Mouse (Mus musculus): ENCODE results near the gene Platr17. TPM values are rescaled to one million over a fixed set of nuclear protein-coding genes. Genes with fewer than 3 reads are reported as not detected.
"Not testable (repeated sequence)": the region's sequence is repeated elsewhere in the genome, so short reads cannot be mapped to it uniquely, and the experiment has no call there.

The Platr17 gene
- 0.47 and 0.68 TPM in 2 replicates for polyA plus RNA-seq (2012; rRNA removed)

DNA sequence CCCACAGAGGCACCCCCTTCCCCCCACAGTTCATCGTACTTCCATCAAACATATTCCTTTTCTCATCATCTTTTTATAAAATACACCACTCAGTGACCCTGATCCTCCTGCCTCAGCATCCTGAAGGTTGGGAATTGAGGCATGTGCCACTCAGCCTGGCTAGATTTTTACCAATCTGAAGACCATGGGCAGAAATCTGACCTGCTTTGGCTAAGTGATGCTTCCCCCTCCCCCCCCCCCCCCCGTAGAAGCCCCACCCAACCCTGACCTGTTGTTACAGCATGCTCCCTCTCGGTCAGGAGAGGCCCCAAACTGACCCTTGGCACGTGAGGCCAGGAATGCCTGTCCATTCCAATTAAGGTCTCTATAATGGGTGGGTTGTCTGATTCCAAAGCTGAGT is at the start of gene Platr17:
Gene Platr17, plus strand, starts transcription at position 301 of the 400 bp plus-strand sequence.
- not testable (repeated sequence) for DNase-seq (ENCODE audit: low read depth in 1 of 2, low spot score in 2 of 2); H3K4me1 ChIP-seq (ENCODE audit: control insufficient read depth, insufficient read depth, insufficient read length); H3K4me3 ChIP-seq (ENCODE audit: extremely low read depth, insufficient read depth, insufficient read length); H3K27me3 ChIP-seq (ENCODE audit: control insufficient read depth, insufficient read depth, low read length); H3K36me3 ChIP-seq (ENCODE audit: control insufficient read depth, insufficient read depth, low read length)
- peak within 1 kb of the TSS; percentile 53; the same call in 1 of the 2 replicates for H3K27ac ChIP-seq (ENCODE audit: insufficient read depth, low read length)
- WGBS = 75% methylated on average over 3 of the region's 4 CpGs

DNA sequence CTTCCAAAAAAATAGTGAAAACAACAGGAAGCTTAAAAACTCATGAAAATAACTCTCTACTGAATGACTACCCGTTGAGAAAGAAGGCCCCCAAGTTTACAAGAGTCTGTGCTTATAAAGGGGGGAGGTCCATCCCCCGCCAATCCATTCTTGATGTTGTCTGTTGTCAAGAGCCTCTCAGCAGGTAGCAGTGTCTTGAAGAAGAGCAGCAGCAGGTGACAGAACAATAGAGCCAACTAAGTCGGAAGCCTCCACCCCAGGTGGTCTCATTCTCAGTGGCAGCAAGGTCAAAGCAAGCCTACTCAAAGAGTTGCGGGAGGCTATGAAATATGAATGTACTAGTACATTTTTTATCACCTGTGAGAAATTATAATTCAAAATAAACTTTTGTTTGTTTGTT is 47.1 kb upstream of the Platr17 start:
- H3K4me3 ChIP-seq (ENCODE audit: extremely low read depth, insufficient read depth, insufficient read length) = no peak overlapping the region
- no peaks in the 10 kb centered on the region for H3K27me3 ChIP-seq (ENCODE audit: control insufficient read depth, insufficient read depth, low read length)
- H3K4me1 ChIP-seq (ENCODE audit: control insufficient read depth, insufficient read depth, insufficient read length) = no peaks in the 10 kb centered on the region
- 81% methylated on average over 4 of the region's 4 CpGs for WGBS
- TF ChIP-seq POLR2A (IDR thresholded peaks at IDR 0.05; ENCODE audit: low read depth, low read length) = no peak
- no peak for TF ChIP-seq CTCF (IDR thresholded peaks at IDR 0.05; ENCODE audit: extremely low read depth, insufficient read depth, insufficient read length, insufficient replicate concordance)
- no peak overlapping the region for H3K27ac ChIP-seq (ENCODE audit: insufficient read depth, low read length)
- no peaks in the 10 kb centered on the region for H3K36me3 ChIP-seq (ENCODE audit: control insufficient read depth, insufficient read depth, low read length)
- DNase-seq (ENCODE audit: low read depth in 1 of 2, low spot score in 2 of 2) = no peak

DNA sequence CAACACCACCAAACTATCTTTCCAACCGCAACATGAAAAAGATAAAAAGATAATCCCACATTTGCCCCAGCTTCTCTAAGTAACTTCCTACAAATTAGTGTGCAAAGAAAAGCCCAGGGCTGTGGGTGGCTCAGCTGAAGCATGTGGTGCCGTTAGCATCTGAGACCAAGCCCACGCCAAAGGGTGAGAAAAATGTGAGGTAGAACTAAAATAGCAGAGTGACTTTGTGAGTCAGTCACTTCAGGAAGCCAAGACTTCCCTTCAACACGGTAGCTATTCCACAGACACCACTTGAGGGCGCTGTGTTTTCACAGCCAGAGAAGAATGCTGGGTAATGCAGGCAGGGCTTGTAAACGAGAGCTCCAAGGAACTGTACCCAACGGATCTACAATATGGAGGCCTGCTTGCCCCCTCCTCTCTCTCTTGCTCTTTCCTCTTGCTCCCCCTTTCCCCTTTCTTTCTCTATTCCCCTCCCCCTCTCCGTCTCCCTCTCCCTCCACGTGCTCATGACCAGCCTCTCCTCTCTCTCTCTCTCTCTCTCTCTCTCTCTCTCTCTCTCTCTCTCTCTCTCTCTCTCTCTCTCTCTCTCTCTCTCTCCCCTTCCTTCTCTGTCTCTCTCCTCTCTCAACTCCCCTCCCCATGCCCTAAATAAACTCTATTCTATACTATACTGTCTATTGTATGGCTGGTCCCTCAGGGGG is 39.5 kb upstream of the Platr17 start:
- Histone ChIP-seq H3K27me3 (ENCODE audit: control insufficient read depth, insufficient read depth, low read length) (no peaks in the 10 kb centered on the region), H3K4me1 (ENCODE audit: control insufficient read depth, insufficient read depth, insufficient read length) (peaks cover 2% of the 10 kb centered on the region; the same call in 1 of the 2 replicates), H3K27ac (ENCODE audit: insufficient read depth, low read length) (no peak overlapping the region), H3K4me3 (ENCODE audit: extremely low read depth, insufficient read depth, insufficient read length) (no peak overlapping the region), H3K36me3 (ENCODE audit: control insufficient read depth, insufficient read depth, low read length) (no peaks in the 10 kb centered on the region)
- 16% methylated on average over 9 of the region's 9 CpGs for WGBS
- TF ChIP-seq CTCF (IDR thresholded peaks at IDR 0.05; ENCODE audit: extremely low read depth, insufficient read depth, insufficient read length, insufficient replicate concordance) (peak; percentile 54; the same call in 1 of the 2 replicates), POLR2A (IDR thresholded peaks at IDR 0.05; ENCODE audit: low read depth, low read length) (no peak)
- peak; percentile 59 to 68 for DNase-seq (ENCODE audit: low read depth in 1 of 2, low spot score in 2 of 2)

DNA sequence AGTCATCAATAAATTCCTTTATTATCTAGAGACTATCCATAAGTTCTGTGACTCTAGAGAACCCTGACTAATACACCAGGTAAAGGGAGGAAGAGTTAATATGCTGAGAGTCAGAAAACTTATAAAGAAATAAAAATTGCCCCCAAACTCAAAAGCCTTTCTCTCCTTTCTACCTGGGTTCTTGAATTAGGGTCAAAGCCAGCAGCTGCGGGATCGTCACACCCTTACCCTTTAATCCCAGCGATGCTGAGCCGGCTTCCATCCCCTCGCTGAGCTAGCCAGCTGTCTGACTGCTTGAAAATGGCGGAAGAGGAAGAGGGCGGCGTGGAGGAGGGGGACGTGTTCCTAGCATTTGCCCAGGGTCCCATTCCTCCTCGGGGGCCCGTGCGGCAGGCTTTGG is 31.4 kb upstream of the Platr17 start, which contains the start of gene Gm7029:
Gene Gm7029, plus strand, starts transcription at position 301 of the 400 bp plus-strand sequence.
- DNase-seq (ENCODE audit: low read depth in 1 of 2, low spot score in 2 of 2); H3K4me3 ChIP-seq (ENCODE audit: extremely low read depth, insufficient read depth, insufficient read length); H3K36me3 ChIP-seq (ENCODE audit: control insufficient read depth, insufficient read depth, low read length); H3K27me3 ChIP-seq (ENCODE audit: control insufficient read depth, insufficient read depth, low read length); H3K4me1 ChIP-seq (ENCODE audit: control insufficient read depth, insufficient read depth, insufficient read length); H3K27ac ChIP-seq (ENCODE audit: insufficient read depth, low read length): not testable (repeated sequence)
- 94% methylated on average over 5 of the region's 12 CpGs for WGBS

DNA sequence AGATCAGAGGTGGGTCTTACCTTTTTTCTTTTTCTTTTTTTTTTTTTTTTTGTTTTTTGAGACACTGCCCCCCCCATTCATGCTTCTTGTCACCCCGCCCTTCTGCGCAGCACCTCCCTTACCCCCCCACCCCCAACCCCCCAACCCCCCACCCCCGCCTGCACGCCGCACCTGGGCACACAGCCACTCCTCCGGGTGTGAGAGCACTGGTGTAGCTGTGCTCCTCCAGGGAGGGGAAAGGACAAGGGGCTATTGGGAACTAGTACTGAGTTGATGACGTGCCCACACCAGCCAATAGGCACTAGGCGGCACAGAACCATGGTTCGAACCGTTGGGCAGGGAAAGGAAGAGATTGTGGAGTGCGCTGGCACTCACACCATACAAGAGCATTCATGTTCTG is 30.5 kb upstream of the Platr17 start:
- no peak for DNase-seq (ENCODE audit: low read depth in 1 of 2, low spot score in 2 of 2)
- H3K27ac ChIP-seq (ENCODE audit: insufficient read depth, low read length) = no peak overlapping the region
- WGBS = 93% methylated on average over 11 of the region's 11 CpGs

DNA sequence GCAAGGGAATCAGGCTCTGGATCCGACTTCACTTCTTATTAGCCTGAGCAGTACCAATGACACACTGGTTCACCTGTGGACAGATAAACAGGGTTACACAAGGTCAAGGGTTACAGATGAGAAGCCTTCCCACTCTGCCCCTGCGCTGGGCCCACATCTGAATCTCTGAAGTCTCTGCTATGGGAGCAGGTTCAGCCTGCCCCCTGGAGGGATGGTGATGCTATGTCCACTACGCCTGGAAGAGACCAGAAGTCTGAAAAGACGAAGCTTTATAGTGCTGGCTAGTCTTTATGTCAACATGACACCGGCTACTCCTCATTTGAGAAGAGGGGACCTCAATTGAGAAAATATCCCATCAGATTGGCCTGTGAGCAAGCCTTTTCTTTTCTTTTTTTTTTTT is 29.1 kb upstream of the Platr17 start:
- not testable (repeated sequence) for H3K27ac ChIP-seq (ENCODE audit: insufficient read depth, low read length); H3K36me3 ChIP-seq (ENCODE audit: control insufficient read depth, insufficient read depth, low read length); H3K4me3 ChIP-seq (ENCODE audit: extremely low read depth, insufficient read depth, insufficient read length); H3K27me3 ChIP-seq (ENCODE audit: control insufficient read depth, insufficient read depth, low read length); H3K4me1 ChIP-seq (ENCODE audit: control insufficient read depth, insufficient read depth, insufficient read length)
- 89% methylated on average over 5 of the region's 5 CpGs for WGBS
- DNase-seq (ENCODE audit: low read depth in 1 of 2, low spot score in 2 of 2) = peak in 1 of 2 experiments; percentile 9

More for the DNA sequence above, 30.5 kb upstream of the Platr17 start:
- H3K4me1 ChIP-seq (ENCODE audit: control insufficient read depth, insufficient read depth, insufficient read length) = no peaks in the 10 kb centered on the region
- H3K4me3 ChIP-seq (ENCODE audit: extremely low read depth, insufficient read depth, insufficient read length) = no peak overlapping the region
- TF ChIP-seq POLR2A (IDR thresholded peaks at IDR 0.05; ENCODE audit: low read depth, low read length) = no peak
- no peak for TF ChIP-seq CTCF (IDR thresholded peaks at IDR 0.05; ENCODE audit: extremely low read depth, insufficient read depth, insufficient read length, insufficient replicate concordance)
- H3K27me3 ChIP-seq (ENCODE audit: control insufficient read depth, insufficient read depth, low read length) = no peaks in the 10 kb centered on the region
- no peaks in the 10 kb centered on the region for H3K36me3 ChIP-seq (ENCODE audit: control insufficient read depth, insufficient read depth, low read length)

DNA sequence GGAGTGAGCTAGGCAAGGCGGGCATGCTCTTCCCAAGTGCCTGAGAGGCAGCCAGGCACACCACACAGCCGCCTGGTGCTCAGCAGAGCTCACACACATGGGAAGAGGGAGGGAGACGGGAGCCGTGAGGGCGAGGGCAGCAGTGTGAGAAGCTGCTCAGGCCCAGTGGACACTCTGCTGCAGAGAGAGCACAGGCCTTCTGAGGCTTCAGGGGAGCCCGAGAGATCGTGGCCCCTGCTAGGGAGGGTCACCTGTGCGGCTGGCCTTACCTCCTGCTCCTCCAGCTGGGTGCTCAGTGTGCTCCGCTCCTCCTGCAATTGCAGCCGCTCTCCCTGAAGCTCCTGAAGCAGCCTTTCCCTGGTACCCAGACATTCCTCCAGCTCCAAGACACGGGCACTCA is 20.6 kb upstream of the Platr17 start:
- not testable (repeated sequence) for H3K4me3 ChIP-seq (ENCODE audit: extremely low read depth, insufficient read depth, insufficient read length); H3K4me1 ChIP-seq (ENCODE audit: control insufficient read depth, insufficient read depth, insufficient read length); DNase-seq (ENCODE audit: low read depth in 1 of 2, low spot score in 2 of 2); H3K27me3 ChIP-seq (ENCODE audit: control insufficient read depth, insufficient read depth, low read length); H3K36me3 ChIP-seq (ENCODE audit: control insufficient read depth, insufficient read depth, low read length); H3K27ac ChIP-seq (ENCODE audit: insufficient read depth, low read length)
- 98% methylated on average over 9 of the region's 11 CpGs for WGBS

DNA sequence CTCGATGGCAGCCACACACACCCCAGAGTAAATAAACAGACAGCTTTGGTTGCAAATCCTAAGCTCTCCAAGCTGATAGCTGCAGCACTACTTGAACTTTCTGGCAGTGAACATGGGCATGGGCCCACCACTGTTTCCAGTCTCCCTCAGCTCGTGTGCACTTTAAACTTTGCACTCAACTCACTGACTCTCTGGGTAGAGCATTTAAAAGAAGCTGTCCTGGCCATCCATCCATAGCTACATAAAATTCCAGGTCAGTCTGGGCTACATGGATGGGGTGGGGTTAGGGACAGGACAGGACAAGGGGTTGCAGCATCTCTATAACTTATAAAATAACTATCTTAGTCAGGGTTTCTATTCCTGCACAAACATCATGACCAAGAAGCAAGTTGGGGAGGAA is 17.1 kb upstream of the Platr17 start:
- WGBS = 81% methylated on average over 2 of the region's 2 CpGs
- H3K4me3 ChIP-seq (ENCODE audit: extremely low read depth, insufficient read depth, insufficient read length); H3K36me3 ChIP-seq (ENCODE audit: control insufficient read depth, insufficient read depth, low read length); H3K4me1 ChIP-seq (ENCODE audit: control insufficient read depth, insufficient read depth, insufficient read length); H3K27me3 ChIP-seq (ENCODE audit: control insufficient read depth, insufficient read depth, low read length); DNase-seq (ENCODE audit: low read depth in 1 of 2, low spot score in 2 of 2); H3K27ac ChIP-seq (ENCODE audit: insufficient read depth, low read length): not testable (repeated sequence)

DNA sequence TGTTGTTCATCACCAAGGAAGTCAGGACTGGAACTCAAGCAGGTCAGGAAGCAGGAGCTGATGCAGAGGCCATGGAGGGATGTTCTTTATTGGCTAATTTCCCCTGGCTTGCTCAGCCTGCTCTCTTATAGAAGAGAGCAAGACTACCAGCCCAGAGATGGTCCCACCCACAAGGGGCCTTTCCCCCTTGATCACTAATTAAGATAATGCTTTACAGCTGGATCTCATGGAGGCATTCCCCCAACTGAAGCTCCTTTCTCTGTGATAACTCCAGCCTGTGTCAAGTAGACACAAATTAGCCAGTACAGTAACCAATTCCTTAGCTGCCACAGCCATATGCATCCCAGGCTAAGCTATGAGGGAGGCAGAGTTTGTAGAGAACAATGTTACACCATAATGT is 16.7 kb upstream of the Platr17 start:
- not testable (repeated sequence) for H3K4me3 ChIP-seq (ENCODE audit: extremely low read depth, insufficient read depth, insufficient read length); H3K27me3 ChIP-seq (ENCODE audit: control insufficient read depth, insufficient read depth, low read length); DNase-seq (ENCODE audit: low read depth in 1 of 2, low spot score in 2 of 2); H3K4me1 ChIP-seq (ENCODE audit: control insufficient read depth, insufficient read depth, insufficient read length); H3K27ac ChIP-seq (ENCODE audit: insufficient read depth, low read length); H3K36me3 ChIP-seq (ENCODE audit: control insufficient read depth, insufficient read depth, low read length)

DNA sequence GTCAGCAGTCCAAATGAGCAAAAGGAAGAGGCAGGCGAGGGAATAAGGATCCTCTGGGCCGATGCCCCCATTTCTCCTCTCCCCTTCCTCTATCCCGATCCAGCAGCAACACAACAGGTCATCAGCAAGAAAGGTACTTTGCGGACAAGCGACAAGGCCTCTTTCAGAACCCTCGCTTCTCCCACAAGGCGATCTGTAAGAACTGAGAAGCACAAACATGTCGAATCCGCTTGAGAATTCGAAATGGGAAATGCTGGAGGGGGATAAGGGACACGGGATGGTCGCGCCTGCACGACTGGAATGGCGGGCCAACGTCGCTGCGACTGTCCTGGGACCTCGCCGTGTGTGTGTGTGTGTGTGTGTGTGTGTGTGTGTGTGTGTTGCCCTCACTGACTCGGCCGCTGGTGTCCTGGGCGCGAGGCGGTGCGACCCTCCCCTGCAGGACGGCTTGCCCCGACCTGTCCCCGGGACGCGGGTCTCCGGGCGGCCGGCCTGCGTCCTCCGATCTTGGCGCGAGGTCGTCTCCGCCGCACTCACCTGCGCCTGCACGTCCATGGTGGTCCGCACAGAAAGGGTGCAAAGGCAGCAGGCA is 14.9 kb upstream of the Platr17 start:
- not testable (repeated sequence) for H3K27me3 ChIP-seq (ENCODE audit: control insufficient read depth, insufficient read depth, low read length); H3K4me1 ChIP-seq (ENCODE audit: control insufficient read depth, insufficient read depth, insufficient read length); H3K27ac ChIP-seq (ENCODE audit: insufficient read depth, low read length); DNase-seq (ENCODE audit: low read depth in 1 of 2, low spot score in 2 of 2); H3K36me3 ChIP-seq (ENCODE audit: control insufficient read depth, insufficient read depth, low read length)
- WGBS = 1% methylated on average over 41 of the region's 44 CpGs
- H3K4me3 ChIP-seq (ENCODE audit: extremely low read depth, insufficient read depth, insufficient read length) = peak overlapping the region; percentile 74
